Mouse (Mus musculus): ENCODE data around the gene Plppr5. TPM values are rescaled to one million over a fixed set of nuclear protein-coding genes. Genes with fewer than 3 reads are reported as not detected.

The Plppr5 gene
- polyA plus RNA-seq, 1 experiment, result not detected

- no peaks in the 10 kb centered on the region for H3K4me1 ChIP-seq
- no peak for TF ChIP-seq FLI1 (IDR thresholded peaks at IDR 0.05; ENCODE audit: low read length)
- no peak for TF ChIP-seq GATA1 (IDR thresholded peaks at IDR 0.05; ENCODE audit: borderline replicate concordance, low read length)
Observed at GRCm38 (mm10) chr3:117606383-117606782, 31.7 kb downstream of the Plppr5 start.

GRCm38 (mm10) chr3:117611453-117611852 is 36.8 kb downstream of the Plppr5 start:
- TF ChIP-seq FLI1 (IDR thresholded peaks at IDR 0.05; ENCODE audit: low read length), result no peak
- TF ChIP-seq GATA1 (IDR thresholded peaks at IDR 0.05; ENCODE audit: borderline replicate concordance, low read length), result no peak
- Histone ChIP-seq H3K4me3 (replicated peaks) (no peak overlapping the region), H3K36me3 (replicated peaks; ENCODE audit: low read length) (no peaks in the 10 kb centered on the region), H3K4me1 (no peaks in the 10 kb centered on the region), H3K27me3 (replicated peaks) (no peaks in the 10 kb centered on the region), H3K9me3 (no peaks in the 10 kb centered on the region)

More at GRCm38 (mm10) chr3:117606383-117606782, 31.7 kb downstream of the Plppr5 start:
- Histone ChIP-seq H3K36me3 (replicated peaks; ENCODE audit: low read length) (no peaks in the 10 kb centered on the region), H3K9me3 (no peaks in the 10 kb centered on the region; the same call in 1 of the 2 replicates), H3K4me3 (replicated peaks) (no peak overlapping the region), H3K27me3 (replicated peaks) (no peaks in the 10 kb centered on the region)

GRCm38 (mm10) chr3:117614856-117615255 is 40.2 kb downstream of the Plppr5 start:
- TF ChIP-seq FLI1 (IDR thresholded peaks at IDR 0.05; ENCODE audit: low read length) (no peak), GATA1 (IDR thresholded peaks at IDR 0.05; ENCODE audit: borderline replicate concordance, low read length) (no peak)
- no peaks in the 10 kb centered on the region for H3K4me1 ChIP-seq
- H3K36me3 ChIP-seq (replicated peaks; ENCODE audit: low read length), result no peaks in the 10 kb centered on the region
- H3K9me3 ChIP-seq, result no peaks in the 10 kb centered on the region
- no peaks in the 10 kb centered on the region for H3K27me3 ChIP-seq (replicated peaks)
- H3K4me3 ChIP-seq (replicated peaks), result no peak overlapping the region

- H3K4me1 ChIP-seq, result no peaks in the 10 kb centered on the region
- TF ChIP-seq FLI1 (IDR thresholded peaks at IDR 0.05; ENCODE audit: low read length), result no peak
- no peak for TF ChIP-seq GATA1 (IDR thresholded peaks at IDR 0.05; ENCODE audit: borderline replicate concordance, low read length)
- H3K4me3 ChIP-seq (replicated peaks), result no peak overlapping the region
- H3K27me3 ChIP-seq (replicated peaks), result no peaks in the 10 kb centered on the region
- peaks cover 16% of the 10 kb centered on the region for H3K9me3 ChIP-seq
- no peaks in the 10 kb centered on the region for H3K36me3 ChIP-seq (replicated peaks; ENCODE audit: low read length)
Observed at GRCm38 (mm10) chr3:117625257-117626001, 50.8 kb downstream of the Plppr5 start.

GRCm38 (mm10) chr3:117628799-117629198 is 54.2 kb downstream of the Plppr5 start:
- Histone ChIP-seq H3K36me3 (replicated peaks; ENCODE audit: low read length) (no peaks in the 10 kb centered on the region), H3K4me3 (replicated peaks) (no peak overlapping the region), H3K9me3 (peaks cover 11% of the 10 kb centered on the region), H3K4me1 (no peaks in the 10 kb centered on the region), H3K27me3 (replicated peaks) (no peaks in the 10 kb centered on the region)
- no peak for TF ChIP-seq FLI1 (IDR thresholded peaks at IDR 0.05; ENCODE audit: low read length)

GRCm38 (mm10) chr3:117630332-117630731 is 55.7 kb downstream of the Plppr5 start:
- no peaks in the 10 kb centered on the region for H3K36me3 ChIP-seq (replicated peaks; ENCODE audit: low read length)

GRCm38 (mm10) chr3:117648612-117649011 is 74.0 kb downstream of the Plppr5 start:
- H3K4me3 ChIP-seq (replicated peaks), result no peak overlapping the region
- H3K27me3 ChIP-seq (replicated peaks), result no peaks in the 10 kb centered on the region
- H3K9me3 ChIP-seq, result peaks cover 13% of the 10 kb centered on the region
- no peaks in the 10 kb centered on the region for H3K4me1 ChIP-seq
- TF ChIP-seq GATA1 (IDR thresholded peaks at IDR 0.05; ENCODE audit: borderline replicate concordance, low read length) (no peak), FLI1 (IDR thresholded peaks at IDR 0.05; ENCODE audit: low read length) (no peak)
- no peaks in the 10 kb centered on the region for H3K36me3 ChIP-seq (replicated peaks; ENCODE audit: low read length)

More at GRCm38 (mm10) chr3:117630332-117630731, 55.7 kb downstream of the Plppr5 start:
- Histone ChIP-seq H3K4me3 (replicated peaks) (no peak overlapping the region), H3K27me3 (replicated peaks) (no peaks in the 10 kb centered on the region), H3K9me3 (peaks cover 11% of the 10 kb centered on the region), H3K4me1 (no peaks in the 10 kb centered on the region)
- no peak for TF ChIP-seq GATA1 (IDR thresholded peaks at IDR 0.05; ENCODE audit: borderline replicate concordance, low read length)
- no peak for TF ChIP-seq FLI1 (IDR thresholded peaks at IDR 0.05; ENCODE audit: low read length)

- Histone ChIP-seq H3K36me3 (replicated peaks; ENCODE audit: low read length) (no peaks in the 10 kb centered on the region), H3K27me3 (replicated peaks) (no peaks in the 10 kb centered on the region), H3K9me3 (no peaks in the 10 kb centered on the region), H3K4me1 (no peaks in the 10 kb centered on the region), H3K4me3 (replicated peaks) (no peak overlapping the region)
- TF ChIP-seq FLI1 (IDR thresholded peaks at IDR 0.05; ENCODE audit: low read length) (no peak), GATA1 (IDR thresholded peaks at IDR 0.05; ENCODE audit: borderline replicate concordance, low read length) (no peak)
Observed at GRCm38 (mm10) chr3:117664316-117664715, 89.7 kb downstream of the Plppr5 start.

GRCm38 (mm10) chr3:117679189-117679588 is 104.6 kb downstream of the Plppr5 start:
- TF ChIP-seq FLI1 (IDR thresholded peaks at IDR 0.05; ENCODE audit: low read length) (no peak), GATA1 (IDR thresholded peaks at IDR 0.05; ENCODE audit: borderline replicate concordance, low read length) (no peak)
- no peaks in the 10 kb centered on the region for H3K36me3 ChIP-seq (replicated peaks; ENCODE audit: low read length)

GRCm38 (mm10) chr3:117684640-117685039 is 110.0 kb downstream of the Plppr5 start:
- H3K36me3 ChIP-seq (replicated peaks; ENCODE audit: low read length), result no peaks in the 10 kb centered on the region
- TF ChIP-seq GATA1 (IDR thresholded peaks at IDR 0.05; ENCODE audit: borderline replicate concordance, low read length), result no peak
- no peak for TF ChIP-seq FLI1 (IDR thresholded peaks at IDR 0.05; ENCODE audit: low read length)
- no peak overlapping the region for H3K4me3 ChIP-seq (replicated peaks)
- no peaks in the 10 kb centered on the region for H3K4me1 ChIP-seq
- H3K9me3 ChIP-seq, result no peaks in the 10 kb centered on the region
- no peaks in the 10 kb centered on the region for H3K27me3 ChIP-seq (replicated peaks)

More at GRCm38 (mm10) chr3:117679189-117679588, 104.6 kb downstream of the Plppr5 start:
- Histone ChIP-seq H3K4me3 (replicated peaks) (no peak overlapping the region), H3K4me1 (no peaks in the 10 kb centered on the region), H3K27me3 (replicated peaks) (no peaks in the 10 kb centered on the region), H3K9me3 (no peaks in the 10 kb centered on the region)
